Mouse (Mus musculus): ENCODE results near the gene Olfr872.
"Not testable (repeated sequence)": the region's sequence is repeated elsewhere in the genome, so short reads cannot be mapped to it uniquely, and the experiment has no call there.

The Olfr872 gene

DNA sequence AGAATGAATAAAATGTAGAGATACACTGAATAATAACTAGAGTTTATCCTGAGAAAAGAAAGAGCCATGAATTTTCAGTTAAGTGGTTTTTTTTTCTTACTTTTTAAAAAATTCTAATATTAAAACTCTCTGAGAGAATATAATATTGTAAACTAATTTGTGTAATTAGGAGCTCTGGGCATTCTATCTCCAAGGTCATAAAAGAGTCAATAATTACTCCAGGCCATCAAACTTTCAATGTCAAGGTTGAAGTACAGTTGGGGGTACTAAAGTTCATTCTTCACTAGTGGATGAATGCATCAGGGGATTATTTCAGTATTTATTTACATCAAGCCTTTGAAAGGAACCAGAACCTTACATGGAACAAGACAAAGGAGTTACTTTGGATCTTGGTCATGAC is at the start of gene Olfr872:
Gene Olfr872, plus strand, starts transcription at position 301 of the 400 bp plus-strand sequence.
- no peak for DNase-seq (ENCODE audit: low spot score in 2 of 2)

DNA sequence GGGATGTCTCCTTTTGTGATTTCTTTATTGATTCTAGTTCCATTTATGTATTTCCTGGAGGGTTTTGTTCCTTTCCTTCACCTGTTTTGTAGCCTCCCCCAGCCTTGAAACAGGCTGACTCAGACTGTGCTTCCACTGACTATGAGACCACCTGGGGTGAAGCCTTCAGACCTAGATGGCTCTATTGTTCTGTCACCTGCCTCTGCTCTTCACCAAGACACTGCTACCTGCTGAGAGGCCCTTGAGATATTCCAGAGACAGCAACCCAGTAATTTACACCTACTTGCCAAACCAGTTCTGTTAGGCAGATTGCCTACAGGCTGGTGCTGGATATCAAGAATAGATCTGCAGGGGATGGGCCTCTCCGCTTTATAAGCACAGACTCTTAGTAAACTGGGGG is 34.8 kb upstream of the Olfr872 start:
- DNase-seq (ENCODE audit: low spot score in 2 of 2): no peak

DNA sequence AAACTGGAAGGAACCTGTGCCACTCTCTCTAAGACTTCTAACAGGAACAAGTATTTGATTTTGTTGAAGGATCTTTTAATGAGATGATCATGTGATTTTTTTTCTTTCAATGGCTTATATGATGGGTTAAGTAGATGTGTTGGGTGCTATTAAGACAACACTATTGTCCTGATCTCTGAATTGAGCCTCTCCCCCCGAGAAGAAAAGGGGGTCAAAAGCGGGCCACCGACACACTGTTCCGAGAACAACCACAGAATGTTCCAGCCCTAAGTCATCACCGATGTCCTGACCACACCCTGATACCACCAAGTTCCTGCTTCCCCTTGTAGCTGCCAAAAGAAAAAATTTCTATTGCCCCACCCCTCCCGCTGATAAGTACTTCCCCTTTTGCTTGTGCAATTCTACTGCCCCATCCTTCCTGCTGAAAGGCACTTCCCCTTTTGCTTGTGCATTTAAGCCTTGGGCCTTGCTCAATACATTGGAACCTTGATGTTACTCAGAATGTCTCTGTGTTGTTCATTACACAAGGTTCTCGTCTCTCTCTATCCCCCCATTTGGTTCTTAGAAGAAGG is 33.4 kb upstream of the Olfr872 start:
- DNase-seq (ENCODE audit: low spot score in 2 of 2): not testable (repeated sequence)

DNA sequence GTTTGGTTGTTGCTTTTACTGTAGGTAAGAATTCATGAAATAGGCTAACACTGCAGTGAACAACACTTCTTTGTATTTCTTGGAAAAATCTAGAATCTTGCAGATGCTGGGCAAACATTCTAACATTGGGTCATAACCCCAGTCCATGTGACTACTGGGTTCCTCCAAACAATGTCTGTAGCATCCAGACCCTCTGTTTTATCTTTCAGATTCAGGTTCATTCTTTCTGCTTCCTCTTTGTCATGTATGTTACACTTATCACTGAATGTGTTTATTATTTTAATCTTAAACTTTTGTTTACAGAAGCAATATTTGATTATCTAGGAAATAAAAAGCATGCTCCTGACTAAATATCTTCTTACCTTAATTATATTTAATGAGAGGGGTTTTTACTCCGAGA is 26.1 kb upstream of the Olfr872 start:
- DNase-seq (ENCODE audit: low spot score in 2 of 2): no peak

GRCm38 (mm10) chr9:20211477-20211876 is 25.4 kb upstream of the Olfr872 start:
- DNase-seq (ENCODE audit: low spot score in 2 of 2): no peak

- DNase-seq (ENCODE audit: low spot score in 2 of 2): no peak
These were observed 25.0 kb upstream of the Olfr872 start, which contains the start of gene Olfr871 for GRCm38 (mm10) chr9:20211907-20212306. Gene Olfr871 (plus strand): TSS chr9:20212207.

- no peak for DNase-seq (ENCODE audit: low spot score in 2 of 2)
These were observed 459 bp downstream of the Olfr872 start for GRCm38 (mm10) chr9:20237378-20237777.

GRCm38 (mm10) chr9:20282051-20282450 is 45.1 kb downstream of the Olfr872 start, which contains the start of gene Olfr39:
Gene Olfr39 (plus strand): TSS chr9:20282351.
- DNase-seq (ENCODE audit: low spot score in 2 of 2): no peak

- not testable (repeated sequence) for DNase-seq (ENCODE audit: low spot score in 2 of 2)
These were observed 58.6 kb downstream of the Olfr872 start for GRCm38 (mm10) chr9:20295562-20295961.

GRCm38 (mm10) chr9:20298232-20298631 is 61.3 kb downstream of the Olfr872 start, which contains the start of gene Olfr873:
Gene Olfr873 (plus strand): TSS chr9:20298532.
- no peak for DNase-seq (ENCODE audit: low spot score in 2 of 2)

All from frontal cortex, postnatal 14 days (tissue).